Mouse (Mus musculus): ENCODE results near the gene Vti1a. TPM values are rescaled to one million over a fixed set of nuclear protein-coding genes. Genes with fewer than 3 reads are reported as not detected.

Gene Vti1a
- total RNA-seq, 1 experiment from 2014 or later = 49.9 TPM

DNA sequence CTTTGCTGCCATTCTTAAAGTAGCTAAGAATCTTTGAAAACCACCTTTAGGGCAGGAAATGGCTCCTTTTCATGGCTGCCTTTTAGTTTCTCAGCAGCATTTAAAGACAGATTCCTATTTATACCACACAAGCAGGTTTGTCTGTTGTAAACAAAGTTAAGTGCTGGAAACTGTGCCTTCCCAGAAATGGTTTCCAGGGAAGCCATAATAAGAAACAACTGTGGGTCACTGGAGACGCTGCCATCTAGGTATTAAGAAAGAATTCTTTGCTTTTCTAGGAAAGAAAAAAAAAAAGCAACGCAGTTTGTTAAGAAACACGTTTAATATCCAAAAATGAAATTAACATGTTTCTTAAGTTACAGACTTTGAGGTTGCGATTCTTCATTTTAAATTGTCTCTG lies 192.1 kb downstream of the Vti1a start:
- no peak for ATAC-seq (replicated peaks; ENCODE audit: low read depth, poor library complexity, severe bottlenecking)

DNA sequence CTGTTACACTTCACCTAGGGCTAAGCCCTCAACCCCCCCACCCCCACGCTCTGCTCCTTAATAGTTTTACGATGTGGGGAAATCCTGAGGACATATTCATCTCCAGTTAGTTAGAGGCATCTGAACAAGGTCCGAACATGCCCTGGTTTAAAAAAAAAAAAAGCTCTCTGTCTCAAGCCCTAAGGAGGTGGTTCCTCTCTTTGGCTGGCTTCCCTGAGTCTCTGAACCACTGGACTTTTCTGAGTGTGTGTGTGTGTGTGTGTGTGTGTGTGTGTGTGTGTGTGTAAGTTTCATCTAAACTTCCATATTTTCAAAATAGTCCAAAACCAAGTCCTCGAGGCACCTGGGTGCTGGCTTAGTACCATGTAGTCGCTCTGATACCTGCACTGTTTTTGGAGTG lies 192.9 kb downstream of the Vti1a start:
- no peak for ATAC-seq (replicated peaks; ENCODE audit: low read depth, poor library complexity, severe bottlenecking)

DNA sequence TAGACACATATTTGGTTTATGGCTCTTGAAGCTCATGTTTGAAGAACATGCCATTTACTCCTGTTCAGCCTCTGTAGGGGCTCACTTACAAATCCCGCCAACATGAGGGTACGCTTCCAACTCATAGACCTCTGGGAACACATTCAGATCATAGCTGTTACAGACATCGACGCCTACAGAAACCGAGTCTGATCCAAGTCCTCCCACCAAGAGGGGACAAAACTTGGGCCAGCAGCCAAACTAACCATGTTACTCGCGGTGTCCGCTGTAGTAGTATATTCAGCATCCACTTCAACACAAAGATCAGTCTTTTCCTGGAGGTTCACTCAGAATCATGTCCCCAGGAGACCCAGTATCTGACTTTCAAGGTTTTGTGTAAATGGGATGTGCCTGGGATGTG lies 193.5 kb downstream of the Vti1a start:
- no peak for ATAC-seq (replicated peaks; ENCODE audit: low read depth, poor library complexity, severe bottlenecking)

DNA sequence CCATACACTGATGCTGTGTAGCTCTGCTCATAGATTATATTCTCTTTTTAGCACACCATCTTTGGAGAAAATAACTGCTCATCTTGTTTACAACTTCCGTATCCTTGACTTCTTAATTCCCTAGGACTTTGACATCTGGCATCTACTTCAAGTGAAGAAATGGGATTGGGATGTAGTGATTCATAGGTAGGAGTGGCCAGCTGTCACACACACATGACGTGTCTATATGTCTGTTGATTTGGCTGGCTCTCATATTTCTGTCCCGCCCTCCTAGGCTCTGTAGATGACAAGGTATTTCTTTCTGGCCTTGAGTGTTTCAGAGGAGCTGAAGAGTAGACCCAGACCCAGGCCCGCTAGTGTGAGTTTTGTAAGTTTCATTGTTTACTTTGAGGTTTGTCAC lies 197.8 kb downstream of the Vti1a start:
- no peak for ATAC-seq (replicated peaks; ENCODE audit: low read depth, poor library complexity, severe bottlenecking)

DNA sequence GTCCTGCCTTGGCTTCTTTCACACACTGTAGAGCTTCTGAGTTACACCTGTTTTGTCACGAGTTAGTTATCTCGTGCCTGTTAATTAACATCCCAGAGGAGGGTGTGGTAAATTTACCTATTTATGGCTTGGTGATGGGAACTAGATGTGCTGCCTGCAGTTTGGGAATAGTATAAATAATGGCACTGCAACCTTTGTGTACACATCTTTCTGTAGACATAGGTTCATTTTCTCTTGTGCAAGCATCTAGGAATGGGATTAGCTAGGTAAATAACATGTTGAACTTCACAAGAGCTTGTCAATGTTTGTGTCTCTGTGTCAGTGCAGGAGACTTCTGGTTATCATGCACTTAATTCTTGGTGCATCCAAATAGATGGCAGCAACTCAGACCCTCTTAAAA lies 204.1 kb downstream of the Vti1a start:
- ATAC-seq (replicated peaks; ENCODE audit: low read depth, poor library complexity, severe bottlenecking) = no peak

DNA sequence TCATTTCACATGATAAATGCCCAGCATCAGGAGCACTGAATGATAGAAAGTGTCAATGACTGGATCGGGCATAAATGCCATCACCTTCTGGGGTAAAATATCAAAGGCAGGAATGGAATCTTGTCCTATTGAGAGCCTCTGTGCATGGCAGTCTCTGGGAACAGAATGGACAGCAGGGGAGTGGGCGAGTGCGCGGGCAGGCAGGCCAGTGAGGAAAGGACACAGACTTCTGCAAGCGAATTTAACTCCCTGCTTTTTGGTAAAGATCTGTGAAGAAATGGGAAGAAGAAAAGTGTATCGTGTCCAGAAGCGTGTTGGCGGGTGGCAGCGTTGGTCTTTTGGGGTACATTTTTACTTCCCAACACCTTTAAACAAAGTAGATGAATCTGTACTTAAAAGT lies 207.2 kb downstream of the Vti1a start:
- ATAC-seq (replicated peaks; ENCODE audit: low read depth, poor library complexity, severe bottlenecking) = no peak

DNA sequence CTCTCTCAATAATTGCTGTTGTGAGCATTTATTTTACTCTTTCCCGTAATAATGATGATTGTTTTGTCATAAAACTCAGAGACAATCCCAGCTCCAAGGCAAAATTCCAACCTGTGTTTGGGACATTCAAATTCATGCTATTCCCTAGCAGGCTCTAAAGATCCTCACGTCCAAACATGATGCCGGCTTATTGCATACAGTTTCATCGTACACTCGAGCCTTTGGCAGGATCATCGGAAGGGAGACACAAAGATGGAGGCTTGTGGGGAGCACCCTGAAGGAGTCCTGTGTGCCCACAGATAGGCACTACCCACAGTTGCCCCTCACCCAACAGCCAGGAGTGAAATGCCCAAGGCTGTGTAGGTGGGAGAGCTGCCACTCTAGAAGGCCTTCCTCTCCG lies 208.3 kb downstream of the Vti1a start:
- ATAC-seq (replicated peaks; ENCODE audit: low read depth, poor library complexity, severe bottlenecking) = no peak

DNA sequence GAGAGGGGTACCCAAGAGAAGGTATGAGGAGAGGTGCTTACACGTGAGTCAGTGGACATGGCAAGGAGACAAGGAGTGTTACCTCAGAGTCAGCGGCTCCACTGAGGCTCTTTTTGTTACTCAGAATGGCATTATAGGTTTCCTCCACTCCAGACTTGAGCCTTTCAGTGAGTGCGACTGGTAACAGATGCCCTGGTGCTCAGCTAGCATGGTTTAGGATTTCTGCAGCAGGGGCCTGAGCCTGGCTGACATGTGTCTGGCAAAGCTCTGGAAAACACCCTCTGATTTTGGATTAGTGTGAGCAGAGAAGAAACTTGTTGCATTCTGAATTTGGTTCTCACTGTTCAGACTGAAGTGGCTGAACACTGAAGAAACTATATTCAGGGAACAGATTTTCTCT lies 209.0 kb downstream of the Vti1a start:
- no peak for ATAC-seq (replicated peaks; ENCODE audit: low read depth, poor library complexity, severe bottlenecking)

DNA sequence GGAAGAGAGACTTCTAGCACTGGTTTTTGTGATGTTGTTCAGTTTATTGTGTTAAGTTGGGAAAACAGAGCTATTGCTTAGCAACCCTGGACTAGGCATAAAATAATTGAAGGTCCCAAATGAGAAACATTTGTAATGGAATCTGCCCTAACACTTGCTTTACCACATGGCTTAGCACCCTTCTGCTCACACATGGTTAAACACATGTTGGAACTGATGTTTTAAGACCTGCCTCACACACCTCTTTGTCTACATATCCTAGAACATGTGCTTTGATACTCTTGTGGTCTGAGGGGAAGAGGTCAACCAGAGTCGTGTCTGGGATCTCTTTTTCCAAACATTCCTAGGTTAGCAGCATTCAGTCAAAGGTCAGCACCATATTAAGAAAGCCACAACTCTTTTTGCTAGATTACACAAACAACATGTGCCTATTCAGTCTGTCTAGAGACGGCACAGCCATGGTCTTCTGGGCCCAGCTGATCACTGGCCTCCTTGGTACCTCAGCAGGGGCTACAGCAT lies 210.7 kb downstream of the Vti1a start:
- ATAC-seq (replicated peaks; ENCODE audit: low read depth, poor library complexity, severe bottlenecking) = no peak

DNA sequence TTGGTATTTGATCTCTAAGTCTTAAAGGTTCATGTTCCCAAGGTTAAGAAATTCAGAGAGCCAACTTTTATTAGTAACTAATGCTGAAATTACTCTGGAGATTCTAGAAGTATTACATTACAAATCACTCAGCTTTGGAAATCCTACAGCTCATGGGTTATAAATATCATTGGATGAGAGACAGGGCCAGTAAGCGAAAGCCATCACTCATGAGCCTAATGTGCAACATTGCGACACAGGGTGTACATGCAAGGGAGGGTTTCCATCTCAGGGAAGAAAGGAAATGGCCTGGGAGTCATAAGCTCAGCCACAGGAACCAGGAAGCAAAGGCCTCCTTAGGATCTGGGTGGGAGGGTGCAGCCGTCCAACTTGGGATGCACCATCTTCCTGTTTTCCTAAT lies 213.9 kb downstream of the Vti1a start:
- no peak for ATAC-seq (replicated peaks; ENCODE audit: low read depth, poor library complexity, severe bottlenecking)

DNA sequence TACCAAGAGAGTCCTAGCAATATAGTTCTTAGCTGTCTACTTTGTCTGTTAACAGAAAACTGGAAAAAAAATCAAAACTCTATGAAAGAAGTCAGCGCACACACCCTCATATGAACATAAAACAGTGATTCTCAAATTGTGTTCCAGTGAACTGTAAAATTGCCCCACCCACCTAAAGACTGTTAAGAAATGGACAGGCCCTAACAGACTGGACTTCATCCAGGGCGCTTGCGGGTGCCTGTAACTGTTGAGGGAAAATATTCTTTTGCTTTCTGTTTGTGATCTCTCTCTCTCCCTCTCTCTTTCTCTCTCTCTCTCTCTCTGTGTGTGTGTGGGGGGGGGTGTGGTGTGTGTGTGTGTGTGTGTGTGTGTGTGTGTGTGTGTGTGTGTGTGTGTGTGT lies 216.6 kb downstream of the Vti1a start:
- no peak for ATAC-seq (replicated peaks; ENCODE audit: low read depth, poor library complexity, severe bottlenecking)

DNA sequence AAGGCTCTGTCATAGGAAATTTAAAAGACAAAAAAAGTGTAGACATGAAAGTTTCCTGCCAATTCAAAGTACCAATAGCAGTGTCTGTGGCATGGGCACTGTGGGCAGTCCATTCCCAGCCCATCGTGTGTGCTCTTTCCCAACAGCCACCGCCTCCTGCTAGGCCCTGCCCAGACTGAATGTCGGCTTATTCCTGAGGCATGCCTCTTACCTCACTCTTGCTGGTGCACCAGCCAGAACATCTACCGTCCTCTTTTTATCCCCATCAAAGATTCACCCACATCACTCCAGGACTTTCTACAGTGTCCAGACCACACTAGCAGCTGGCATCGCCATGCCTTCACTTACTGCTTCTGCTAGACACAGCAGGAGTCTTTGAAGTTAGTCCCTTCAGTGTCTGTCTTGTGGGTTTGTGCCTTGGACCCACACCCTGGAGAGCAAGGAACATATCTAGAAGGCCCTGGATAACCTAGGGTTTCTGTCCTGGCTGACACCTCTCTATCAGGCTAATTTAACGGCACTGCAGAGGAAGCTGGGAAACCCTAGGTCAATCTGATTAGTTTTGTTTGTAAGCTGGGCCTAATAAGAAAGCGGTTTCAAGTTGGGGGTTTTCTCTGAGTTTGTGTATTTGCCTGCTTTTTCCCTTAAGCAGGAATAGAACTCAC lies 220.3 kb downstream of the Vti1a start:
- no peak for ATAC-seq (replicated peaks; ENCODE audit: low read depth, poor library complexity, severe bottlenecking)

DNA sequence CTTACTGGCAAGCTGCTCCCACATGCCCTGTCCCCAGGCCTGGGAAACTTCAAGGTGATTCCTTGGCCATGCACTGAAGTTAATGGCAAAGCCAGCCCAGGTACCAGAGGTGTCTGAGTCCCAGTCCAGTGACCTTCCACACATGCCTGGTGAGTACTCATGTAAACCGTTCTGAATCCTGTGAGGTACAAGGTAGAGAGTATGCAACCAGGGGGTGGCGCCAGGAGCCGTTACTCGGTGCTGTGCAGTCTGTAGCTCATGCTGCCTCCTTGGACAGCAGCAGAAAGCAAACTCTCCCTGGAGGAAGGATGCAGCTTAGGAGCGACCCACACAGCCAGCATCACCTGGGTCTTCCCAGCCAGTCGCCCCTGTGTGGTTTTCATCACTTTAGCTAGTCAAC lies 221.6 kb downstream of the Vti1a start:
- ATAC-seq (replicated peaks; ENCODE audit: low read depth, poor library complexity, severe bottlenecking) = 0 out of 2 replicates have a peak, but pooled peaks have one; percentile 36

DNA sequence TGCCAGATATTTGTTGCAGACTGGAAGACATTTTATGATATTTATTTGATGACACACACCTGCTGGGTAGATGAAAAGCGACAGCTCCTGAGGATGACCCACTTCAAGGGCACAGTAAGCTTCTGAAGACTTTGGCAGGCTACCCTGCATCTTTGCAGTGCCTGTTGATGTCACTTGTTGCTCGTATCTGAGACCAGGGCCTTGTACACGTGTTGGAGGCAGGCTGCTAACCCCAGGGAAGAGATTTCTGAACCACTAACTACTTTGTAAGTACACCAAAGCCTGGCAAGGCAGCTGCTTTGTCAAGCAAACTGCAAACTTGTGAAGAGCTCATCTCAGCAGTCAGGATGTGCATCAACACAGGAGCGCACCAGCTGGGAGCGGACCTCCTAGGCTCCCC lies 225.5 kb downstream of the Vti1a start:
- ATAC-seq (replicated peaks; ENCODE audit: low read depth, poor library complexity, severe bottlenecking) = no peak

DNA sequence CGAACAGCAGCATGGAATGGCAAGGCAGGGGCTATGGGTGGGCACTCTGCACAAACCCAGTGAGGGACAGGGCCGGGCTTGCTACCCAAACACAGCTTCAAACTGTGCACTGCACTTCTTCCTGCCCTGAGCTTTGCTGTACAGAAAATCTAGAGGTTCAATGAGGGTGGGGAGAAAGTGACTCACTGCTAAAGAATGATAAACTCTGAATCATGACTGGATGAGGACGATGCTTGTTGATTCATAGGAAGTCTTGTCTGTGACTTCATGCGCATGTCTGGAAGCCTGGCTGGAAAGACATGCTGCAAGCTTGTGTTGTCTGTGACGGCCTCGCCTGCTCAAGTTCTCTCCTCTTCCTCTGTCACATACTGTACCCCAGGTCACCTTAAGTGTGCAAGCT lies 226.4 kb downstream of the Vti1a start:
- no peak for ATAC-seq (replicated peaks; ENCODE audit: low read depth, poor library complexity, severe bottlenecking)

DNA sequence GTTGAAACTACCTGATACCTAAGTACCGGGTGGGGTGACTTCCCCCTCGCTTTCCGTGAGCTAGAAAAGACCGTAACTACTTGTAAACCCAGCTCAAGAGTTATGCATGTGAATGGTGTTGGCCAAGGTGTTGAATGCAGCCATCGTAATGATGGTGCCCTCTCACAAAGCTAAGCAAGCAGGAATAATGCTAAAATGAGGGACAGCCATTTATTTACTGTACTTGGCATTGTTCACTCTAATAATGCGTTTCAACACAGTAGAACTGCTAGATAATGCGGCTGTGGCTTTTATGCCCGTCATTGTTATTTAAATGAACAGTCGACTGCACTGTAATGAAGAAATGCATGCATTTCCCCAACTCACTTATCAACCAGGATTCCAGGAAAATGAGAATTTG lies 227.1 kb downstream of the Vti1a start:
- no peak for ATAC-seq (replicated peaks; ENCODE audit: low read depth, poor library complexity, severe bottlenecking)

DNA sequence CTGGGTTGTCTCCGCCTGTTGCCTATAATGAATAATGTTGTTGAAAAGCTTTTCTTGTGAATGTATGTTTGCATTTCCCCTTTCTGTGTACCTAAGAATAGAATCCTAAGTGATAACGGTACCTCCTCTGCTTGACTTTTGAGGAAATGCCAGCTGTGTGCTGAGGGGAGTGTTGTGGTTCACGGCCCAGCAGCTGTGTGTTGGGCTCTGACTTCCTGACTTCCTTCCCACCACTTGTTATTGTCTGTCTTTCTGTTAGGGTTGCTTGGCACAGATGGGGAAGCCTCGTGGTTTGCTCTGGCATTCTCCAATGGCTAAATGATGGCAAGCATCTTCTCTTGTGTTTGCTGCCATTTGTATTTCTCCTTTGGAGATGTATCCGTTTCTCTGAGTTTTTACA lies 228.4 kb downstream of the Vti1a start:
- ATAC-seq (replicated peaks; ENCODE audit: low read depth, poor library complexity, severe bottlenecking) = peak; percentile 91

DNA sequence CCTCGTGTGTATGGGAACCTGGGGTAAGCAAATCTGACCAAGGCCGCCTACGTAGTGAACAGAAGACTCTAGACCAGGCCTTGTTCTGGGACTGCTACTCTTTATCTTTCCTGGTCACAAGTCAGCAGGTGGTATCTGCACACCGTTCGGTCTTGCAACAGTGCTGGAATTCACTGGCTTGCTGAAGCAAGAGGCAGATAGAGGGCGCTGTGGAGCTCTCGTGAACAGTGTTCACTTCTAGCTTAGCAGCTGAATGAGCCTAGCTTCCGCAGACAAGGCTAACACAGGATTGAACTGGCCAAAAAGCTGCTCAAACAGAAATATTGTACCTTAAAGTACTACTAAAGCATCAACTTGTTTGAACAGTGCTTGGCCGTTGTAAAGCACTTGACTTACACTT lies 229.4 kb downstream of the Vti1a start:
- peak; percentile 50 for ATAC-seq (replicated peaks; ENCODE audit: low read depth, poor library complexity, severe bottlenecking)

DNA sequence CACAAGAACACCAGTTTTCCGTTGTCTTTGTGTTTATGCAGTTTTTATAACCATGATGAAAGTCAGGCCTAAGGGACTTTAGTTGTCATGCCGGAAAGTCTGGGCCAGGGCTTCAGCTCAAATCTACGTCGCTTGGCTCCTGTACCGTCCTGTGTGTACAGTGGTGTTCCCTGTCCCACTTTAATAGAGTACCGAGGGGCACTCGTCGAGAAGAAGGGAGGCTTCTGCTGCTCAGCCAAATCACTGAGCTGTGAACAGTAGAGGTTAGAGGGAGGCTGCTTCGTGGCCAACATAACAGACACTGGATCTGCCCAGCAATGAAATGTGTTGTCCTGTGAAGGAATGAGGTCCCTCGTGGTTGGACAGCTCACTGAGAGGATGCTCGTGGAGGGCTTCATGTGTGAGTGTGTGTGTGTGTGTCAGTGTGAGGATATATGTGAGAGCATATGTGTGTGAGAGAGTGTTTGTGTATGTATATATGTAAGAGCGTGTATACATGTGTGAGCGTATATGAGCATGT lies 230.0 kb downstream of the Vti1a start:
- no peak for ATAC-seq (replicated peaks; ENCODE audit: low read depth, poor library complexity, severe bottlenecking)

DNA sequence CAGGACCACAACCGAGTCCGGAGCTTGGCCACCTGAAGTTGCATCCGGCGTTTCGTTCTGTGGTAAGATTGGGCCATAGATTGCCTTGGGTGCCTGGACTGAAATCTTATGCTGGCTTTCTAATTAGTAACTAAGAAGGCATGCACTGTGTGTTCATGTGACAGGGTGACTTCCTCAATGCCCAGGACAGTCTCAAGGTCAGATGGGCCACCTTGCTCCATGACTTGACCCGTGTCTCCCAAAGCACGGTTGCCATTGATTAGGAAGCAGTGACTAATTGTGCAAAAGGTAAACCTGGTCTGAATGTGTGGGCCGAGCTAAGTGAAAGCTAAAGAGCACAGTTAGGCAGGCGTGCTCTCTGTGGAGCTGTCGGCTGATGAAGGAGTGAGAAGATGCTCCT lies 232.1 kb downstream of the Vti1a start:
- no peak for ATAC-seq (replicated peaks; ENCODE audit: low read depth, poor library complexity, severe bottlenecking)

DNA sequence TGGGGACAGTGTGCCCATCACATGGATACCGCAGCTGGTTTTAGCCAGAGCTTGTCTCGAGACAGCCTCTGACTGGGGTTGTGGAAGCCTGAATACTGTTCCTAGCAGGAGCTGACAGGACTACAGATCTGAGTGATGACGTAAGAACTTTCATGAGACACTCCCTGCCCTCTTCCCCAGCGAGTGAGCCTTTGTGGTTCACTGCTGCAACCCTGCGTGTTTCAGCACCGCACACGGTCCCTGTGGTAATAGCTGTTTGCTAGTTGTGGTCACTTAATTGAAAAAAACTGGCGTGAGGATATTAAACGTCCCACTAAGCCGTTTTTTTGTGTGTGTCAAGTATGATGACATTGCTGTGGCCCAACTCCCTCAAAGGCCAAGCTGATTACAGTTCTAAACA lies 232.6 kb downstream of the Vti1a start:
- ATAC-seq (replicated peaks; ENCODE audit: low read depth, poor library complexity, severe bottlenecking) = peak; percentile 45

DNA sequence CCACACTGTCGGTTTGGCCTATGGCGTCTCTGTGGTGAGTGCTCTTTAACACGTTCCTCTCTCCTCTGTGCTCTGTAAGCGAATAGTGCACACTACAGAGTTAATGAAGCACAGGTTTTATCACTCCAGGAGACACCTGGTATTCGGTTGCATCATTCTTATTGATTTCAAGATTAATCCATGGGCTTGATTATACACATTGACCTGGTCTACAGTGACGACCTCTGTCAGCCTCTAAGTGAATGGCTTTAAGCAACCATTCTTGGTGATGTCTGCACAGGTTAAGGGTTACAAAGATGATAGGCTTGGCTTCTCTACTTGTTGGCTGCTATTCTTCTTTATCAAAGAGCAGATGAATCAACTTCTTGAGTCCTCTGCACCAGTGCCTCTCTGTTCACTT lies 234.1 kb downstream of the Vti1a start:
- ATAC-seq (replicated peaks; ENCODE audit: low read depth, poor library complexity, severe bottlenecking) = no peak
